Mouse (Mus musculus) C2C12 (cell line): ENCODE results near the gene Igf2r. TPM values are rescaled to one million over a fixed set of nuclear protein-coding genes. Genes with fewer than 3 reads are reported as not detected.
A peak's percentile ranks its signal among the peaks of the same experiment; 100 is the strongest.

Experiments used
- H3K27me3 ChIP-seq: one replicate; pipeline ENCODE4 v1.6.1; 2011; ENCODE audit not compliant: control insufficient read depth, insufficient read depth, insufficient read length
- H3K36me3 ChIP-seq: one replicate; pipeline ENCODE4 v1.6.1; 2011; ENCODE audit not compliant: control insufficient read depth, insufficient read depth
- H3K4me3 ChIP-seq: one replicate; pipeline ENCODE4 v1.5.1; 2011; ENCODE audit warnings: mild to moderate bottlenecking, control low read depth; ENCODE audit not compliant: poor library complexity, insufficient read depth, severe bottlenecking
- H3K79me2 ChIP-seq: one replicate; pipeline ENCODE4 v1.6.1; 2011; ENCODE audit not compliant: control insufficient read depth, insufficient read depth
- H3K79me3 ChIP-seq: one replicate; pipeline ENCODE4 v1.6.1; 2011; ENCODE audit warnings: low read depth, control low read depth
- H3ac ChIP-seq: one replicate; pipeline ENCODE3; 2011; ENCODE audit warnings: low read depth; ENCODE audit not compliant: control insufficient read depth, insufficient read length
- CEBPB ChIP-seq: IDR thresholded peaks from one replicate; pipeline ENCODE4 v1.6.1; 2011; ENCODE audit warnings: low read depth, mild to moderate bottlenecking, control low read depth, moderate library complexity
- CTCF ChIP-seq: IDR thresholded peaks from one replicate; pipeline ENCODE4 v1.5.1; 2011; ENCODE audit not compliant: control insufficient read depth, insufficient read depth, insufficient read length
- FOSL1 ChIP-seq: IDR thresholded peaks from one replicate; pipeline ENCODE4 v1.8.0; 2011; ENCODE audit warnings: mild to moderate bottlenecking, low read length; ENCODE audit not compliant: poor library complexity, insufficient read depth, severe bottlenecking
- MAX ChIP-seq: IDR thresholded peaks from one replicate; pipeline ENCODE4 v1.6.1; 2011; ENCODE audit warnings: mild to moderate bottlenecking, control low read depth
- MYOD1 ChIP-seq: IDR thresholded peaks from one replicate; pipeline ENCODE4 v1.6.1; 2011; ENCODE audit warnings: low read depth; ENCODE audit not compliant: control insufficient read depth, insufficient read length
- MYOG ChIP-seq: IDR thresholded peaks from one replicate; pipeline ENCODE4 v1.6.1; 2011; ENCODE audit not compliant: control insufficient read depth, insufficient read length; ENCODE audit errors: extremely low read depth
- USF1 ChIP-seq: IDR thresholded peaks from one replicate; pipeline ENCODE4 v1.6.1; 2011; ENCODE audit warnings: low read depth, mild to moderate bottlenecking, control low read depth, moderate library complexity
- polyA plus RNA-seq: library from polyadenylated mRNA; unstranded; fragments of >200 nt; fragmentation: generic; extraction: Trizol; gene quantifications from one replicate; pipeline ENCODE4 v1.2.1, GENCODE M21; 2012; ENCODE audit warnings: missing spikeins

Igf2r gene
- polyA plus RNA-seq, 1 experiment, result 2.3 TPM

GRCm38 (mm10) chr17:12797427-12798029 is 28.1 kb upstream of the Igf2r start:
- Histone ChIP-seq H3K79me2 (no peaks in the 10 kb centered on the region), H3K79me3 (no peaks in the 10 kb centered on the region), H3K36me3 (no peaks in the 10 kb centered on the region), H3ac (no peak overlapping the region), H3K4me3 (no peak overlapping the region), H3K27me3 (peaks cover 3% of the 10 kb centered on the region)
- TF ChIP-seq USF1, result no peak
- TF ChIP-seq CTCF, result no peak
- TF ChIP-seq MYOD1, result no peak
- TF ChIP-seq MYOG, result no peak
- TF ChIP-seq CEBPB, result no peak
- no peak for TF ChIP-seq MAX
- TF ChIP-seq FOSL1, result no peak

GRCm38 (mm10) chr17:12796633-12797032 is 27.2 kb upstream of the Igf2r start:
- H3K4me3 ChIP-seq, result no peak overlapping the region
- H3K79me3 ChIP-seq, result no peaks in the 10 kb centered on the region
- H3ac ChIP-seq, result no peak overlapping the region
- TF ChIP-seq USF1, result no peak
- no peak for TF ChIP-seq CEBPB
- TF ChIP-seq MAX, result no peak
- TF ChIP-seq MYOG, result no peak
- no peak for TF ChIP-seq CTCF
- no peak for TF ChIP-seq FOSL1
- TF ChIP-seq MYOD1, result no peak
- no peaks in the 10 kb centered on the region for H3K36me3 ChIP-seq
- peaks cover 3% of the 10 kb centered on the region for H3K27me3 ChIP-seq
- no peaks in the 10 kb centered on the region for H3K79me2 ChIP-seq

- peaks cover 3% of the 10 kb centered on the region for H3K27me3 ChIP-seq
- H3K36me3 ChIP-seq, result no peaks in the 10 kb centered on the region
- no peaks in the 10 kb centered on the region for H3K79me2 ChIP-seq
- H3K4me3 ChIP-seq, result no peak overlapping the region
- no peak for TF ChIP-seq MYOD1
- no peak for TF ChIP-seq FOSL1
- no peak for TF ChIP-seq USF1
- TF ChIP-seq CTCF, result no peak
- TF ChIP-seq MYOG, result no peak
- H3ac ChIP-seq, result no peak overlapping the region
- no peaks in the 10 kb centered on the region for H3K79me3 ChIP-seq
Measured at GRCm38 (mm10) chr17:12793660-12794406, 24.4 kb upstream of the Igf2r start.

- H3K27me3 ChIP-seq, result peaks cover under 1% of the 10 kb centered on the region
- H3K4me3 ChIP-seq, result no peak overlapping the region
- no peaks in the 10 kb centered on the region for H3K36me3 ChIP-seq
- H3K79me3 ChIP-seq, result no peaks in the 10 kb centered on the region
- TF ChIP-seq CEBPB (no peak), USF1 (no peak), MYOG (no peak), MYOD1 (peak; percentile 8), MAX (no peak)
- no peaks in the 10 kb centered on the region for H3K79me2 ChIP-seq
- no peak overlapping the region for H3ac ChIP-seq
Measured at GRCm38 (mm10) chr17:12792422-12793206, 23.1 kb upstream of the Igf2r start.

GRCm38 (mm10) chr17:12791420-12791819 is 22.0 kb upstream of the Igf2r start:
- Histone ChIP-seq H3K27me3 (no peaks in the 10 kb centered on the region), H3K4me3 (no peak overlapping the region), H3ac (no peak overlapping the region), H3K79me2 (no peaks in the 10 kb centered on the region), H3K36me3 (no peaks in the 10 kb centered on the region), H3K79me3 (no peaks in the 10 kb centered on the region)
- TF ChIP-seq MAX, result no peak
- TF ChIP-seq CTCF, result no peak
- no peak for TF ChIP-seq USF1
- no peak for TF ChIP-seq MYOD1
- no peak for TF ChIP-seq FOSL1
- TF ChIP-seq MYOG, result no peak
- TF ChIP-seq CEBPB, result no peak
